Mouse (Mus musculus) G1E (cell line): Measurements from ENCODE around the gene Tbc1d10a. TPM values are rescaled to one million over a fixed set of nuclear protein-coding genes. Genes with fewer than 3 reads are reported as not detected.

ENCODE experiments used
- ATAC-seq: 2 replicates; pipeline ENCODE4 v1.8.0; 2016; ENCODE audit warnings: mild to moderate bottlenecking; ENCODE audit not compliant: insufficient number of reproducible peaks, poor library complexity, low FRiP score, severe bottlenecking; ENCODE audit errors: extremely low read depth
- DNase-seq: peaks from one replicate; pipeline ENCODE4 v3.0.0; 2012; ENCODE audit warnings: low spot score
- H3K27me3 ChIP-seq: 2 replicates; pipeline ENCODE4 v1.6.1; 2012; ENCODE audit warnings: mild to moderate bottlenecking, low read length, inconsistent platforms; ENCODE audit not compliant: insufficient read depth
- H3K36me3 ChIP-seq: replicated peaks from 2 replicates; pipeline ENCODE3; 2012; ENCODE audit warnings: mild to moderate bottlenecking, inconsistent platforms
- H3K4me1 ChIP-seq: 2 replicates; pipeline ENCODE4 v1.6.1; 2012; ENCODE audit warnings: low read depth, low read length, inconsistent platforms, mixed read lengths; ENCODE audit not compliant: insufficient read depth
- H3K4me3 ChIP-seq: 2 replicates; pipeline ENCODE4 v1.5.1; 2012; ENCODE audit warnings: low read depth, mild to moderate bottlenecking, inconsistent platforms, low read length, moderate library complexity, mixed read lengths
- H3K9me3 ChIP-seq: replicated peaks from 2 replicates; pipeline ENCODE4 v1.6.1; 2012; ENCODE audit warnings: inconsistent platforms
- CTCF ChIP-seq: IDR thresholded peaks from 2 replicates; pipeline ENCODE4 v1.5.1; 2012; ENCODE audit warnings: low read depth, low read length, inconsistent platforms, mixed read lengths
- GATA1 ChIP-seq: IDR thresholded peaks from 2 replicates; pipeline ENCODE4 v1.6.1; 2012; ENCODE audit warnings: borderline replicate concordance, low read length, inconsistent platforms, mixed read lengths
- GATA2 ChIP-seq: IDR thresholded peaks from 2 replicates; pipeline ENCODE4 v1.6.1; 2012; ENCODE audit warnings: low read depth, low read length, inconsistent platforms, borderline replicate concordance
- POLR2AphosphoS5 ChIP-seq: IDR thresholded peaks from 2 replicates; pipeline ENCODE4 v1.6.1; 2012; ENCODE audit warnings: low read depth, low read length, inconsistent platforms; ENCODE audit not compliant: insufficient replicate concordance
- TAL1 ChIP-seq: conservative IDR thresholded peaks from 2 replicates; pipeline ENCODE4 v1.6.1; 2012; ENCODE audit warnings: low read depth, low read length, inconsistent platforms, mixed read lengths
- polyA plus RNA-seq: library from polyadenylated mRNA; stranded (reverse); fragments of >175 nt; gene quantifications from 2 replicates; pipeline ENCODE4 v1.2.3, GENCODE M21; 2012
- total RNA-seq, 2 experiments: library from RNA; stranded (forward) in 1 of 2; stranded (reverse) in 1 of 2; fragments of 200-1000 nt in 1 of 2; fragments of >200 nt in 1 of 2; fragmentation: Nextera tagmentation in 1 of 2; gene quantifications; 2 replicates each; pipeline ENCODE4 v1.2.3; 2014 to 2017

Tbc1d10a gene
- total and polyA plus RNA-seq, 3 experiments = 5.0 to 24.1 (median 20.8) TPM

DNA sequence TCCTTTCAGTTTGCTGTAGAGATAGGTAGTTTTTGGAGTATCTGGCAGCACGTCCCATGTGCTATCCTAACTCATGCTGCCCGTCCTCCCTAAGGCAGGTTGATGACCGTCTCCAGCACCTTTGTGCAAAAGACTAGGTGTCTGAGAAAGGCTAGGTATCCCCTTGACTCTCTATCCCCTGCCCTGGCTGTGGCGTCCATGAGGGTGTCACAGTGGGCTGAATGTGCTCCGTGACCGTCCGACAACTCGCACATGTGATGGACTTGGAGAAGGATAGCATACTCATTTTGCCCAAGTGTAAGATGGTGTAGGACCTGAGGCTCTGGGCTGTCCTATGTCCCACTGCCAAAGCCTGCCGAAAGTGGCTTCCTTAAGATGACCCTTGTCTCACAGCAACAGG lies 21.1 kb downstream of the Tbc1d10a start:
- TF ChIP-seq CTCF (no peak), GATA1 (no peak), TAL1 (no peak), GATA2 (no peak), POLR2AphosphoS5 (no peak)
- H3K36me3 ChIP-seq = peaks cover 81% of the 10 kb centered on the region

DNA sequence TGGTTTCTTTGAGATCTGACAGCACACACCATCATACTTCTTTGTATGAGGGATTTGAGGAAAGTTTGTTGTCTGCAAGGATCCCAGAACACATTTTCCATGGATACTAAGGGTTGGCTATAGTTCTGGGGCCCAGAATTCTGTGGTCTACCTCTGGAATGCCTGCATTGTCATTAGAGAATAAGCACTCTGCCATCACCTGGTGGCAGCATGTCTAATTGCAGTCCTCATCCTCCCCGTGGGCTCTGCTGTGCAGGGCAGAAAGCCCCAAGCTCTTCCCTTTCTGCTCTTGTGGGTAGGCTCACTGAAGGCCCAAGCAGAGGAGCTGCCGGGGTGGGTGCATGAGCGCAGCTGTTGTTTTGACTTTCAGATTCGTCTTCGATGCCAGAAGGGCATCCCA lies 23.0 kb downstream of the Tbc1d10a start:
- H3K36me3 ChIP-seq = peaks cover 100% of the 10 kb centered on the region
- ATAC-seq = no peak
- no peak for TF ChIP-seq GATA1
- TF ChIP-seq TAL1 = no peak
- no peak for TF ChIP-seq GATA2
- no peak for TF ChIP-seq CTCF
- TF ChIP-seq POLR2AphosphoS5 = no peak

More for the DNA sequence above, 21.1 kb downstream of the Tbc1d10a start:
- Histone ChIP-seq H3K4me1 (peaks cover 39% of the 10 kb centered on the region), H3K9me3 (no peaks in the 10 kb centered on the region), H3K27me3 (no peaks in the 10 kb centered on the region), H3K4me3 (no peak overlapping the region)
- DNase-seq (no peak), ATAC-seq (no peak)

DNA sequence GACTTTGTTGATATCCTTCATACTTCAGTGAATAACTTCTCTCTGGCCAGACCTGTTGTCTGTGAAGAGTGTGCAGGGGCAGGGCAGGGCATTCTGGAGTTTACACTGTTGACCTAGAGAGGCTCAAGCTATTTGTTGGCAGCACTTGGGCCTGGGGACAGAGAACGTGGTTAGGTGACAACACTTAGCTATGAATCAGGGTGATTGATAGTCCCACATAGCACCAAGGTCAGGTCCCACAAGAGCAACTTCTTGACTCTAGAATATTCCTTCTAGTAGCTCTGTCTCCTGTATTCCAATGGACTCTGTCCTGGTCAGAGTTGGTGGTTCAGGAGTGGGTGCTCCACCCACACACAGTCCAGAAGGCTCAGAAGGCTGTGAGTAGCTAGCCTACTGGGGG lies 24.2 kb downstream of the Tbc1d10a start:
- H3K36me3 ChIP-seq = peaks cover 100% of the 10 kb centered on the region
- ATAC-seq = no peak

More for the DNA sequence above, 23.0 kb downstream of the Tbc1d10a start:
- Histone ChIP-seq H3K4me3 (no peak overlapping the region), H3K27me3 (no peaks in the 10 kb centered on the region), H3K4me1 (peaks cover 24% of the 10 kb centered on the region), H3K9me3 (no peaks in the 10 kb centered on the region)
- DNase-seq = no peak

DNA sequence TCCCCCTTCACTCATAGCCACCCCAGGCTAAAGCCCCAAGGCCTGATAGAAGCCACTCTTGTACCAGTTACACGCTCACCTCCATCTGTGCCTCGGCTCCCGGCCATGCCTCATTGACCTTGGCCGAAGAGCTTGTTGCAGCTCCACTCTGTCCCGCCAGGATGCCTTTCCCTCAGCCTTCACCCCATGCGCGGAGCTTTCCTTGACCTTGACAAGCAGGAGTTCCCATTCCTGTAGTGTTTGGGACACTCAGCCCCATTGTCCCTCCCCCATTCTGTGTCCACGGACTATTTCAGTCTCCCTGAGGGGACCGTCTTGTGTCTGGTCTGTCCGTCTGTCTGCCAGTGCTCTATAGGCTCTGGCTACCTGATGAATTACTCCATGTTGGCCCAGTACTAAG lies 26.5 kb downstream of the Tbc1d10a start:
- no peaks in the 10 kb centered on the region for H3K9me3 ChIP-seq
- H3K27me3 ChIP-seq = no peaks in the 10 kb centered on the region
- DNase-seq (no peak), ATAC-seq (no peak)
- H3K4me1 ChIP-seq = peaks cover 18% of the 10 kb centered on the region
- no peak overlapping the region for H3K4me3 ChIP-seq
- peaks cover 87% of the 10 kb centered on the region for H3K36me3 ChIP-seq
- TF ChIP-seq GATA2 = no peak
- no peak for TF ChIP-seq POLR2AphosphoS5
- TF ChIP-seq GATA1 = no peak

More for the DNA sequence above, 24.2 kb downstream of the Tbc1d10a start:
- Histone ChIP-seq H3K9me3 (no peaks in the 10 kb centered on the region), H3K27me3 (no peaks in the 10 kb centered on the region), H3K4me1 (peaks cover 15% of the 10 kb centered on the region), H3K4me3 (no peak overlapping the region)
- DNase-seq = no peak
- TF ChIP-seq POLR2AphosphoS5 (no peak), CTCF (no peak), TAL1 (no peak), GATA1 (no peak), GATA2 (no peak)

DNA sequence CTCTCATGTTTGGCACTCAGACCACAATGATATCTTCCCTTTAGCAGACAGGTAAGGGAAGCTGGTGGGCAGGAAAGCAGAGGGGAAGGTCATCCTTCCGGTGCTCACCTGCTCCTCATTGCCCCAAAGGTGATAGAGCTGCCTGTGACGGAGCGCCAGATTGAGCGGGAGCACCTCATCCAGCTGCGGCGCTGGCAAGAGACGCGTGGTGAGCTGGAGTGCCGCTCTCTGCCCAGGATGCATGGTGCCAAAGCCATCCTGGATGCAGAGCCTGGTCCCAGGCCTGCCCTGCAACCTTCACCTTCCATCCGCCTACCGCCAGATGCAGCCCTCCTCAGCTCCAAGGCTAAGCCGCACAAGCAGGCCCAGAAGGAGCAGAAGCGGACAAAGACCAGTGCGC lies 28.0 kb downstream of the Tbc1d10a start:
- no peak for TF ChIP-seq GATA1
- no peak for TF ChIP-seq TAL1
- TF ChIP-seq POLR2AphosphoS5 = no peak
- no peak for TF ChIP-seq CTCF
- no peak for TF ChIP-seq GATA2
- DNase-seq (no peak), ATAC-seq (no peak)
- Histone ChIP-seq H3K4me3 (no peak overlapping the region), H3K27me3 (peaks cover 2% of the 10 kb centered on the region; the same call in 1 of the 2 replicates), H3K9me3 (no peaks in the 10 kb centered on the region), H3K36me3 (peaks cover 73% of the 10 kb centered on the region), H3K4me1 (peaks cover 32% of the 10 kb centered on the region)

DNA sequence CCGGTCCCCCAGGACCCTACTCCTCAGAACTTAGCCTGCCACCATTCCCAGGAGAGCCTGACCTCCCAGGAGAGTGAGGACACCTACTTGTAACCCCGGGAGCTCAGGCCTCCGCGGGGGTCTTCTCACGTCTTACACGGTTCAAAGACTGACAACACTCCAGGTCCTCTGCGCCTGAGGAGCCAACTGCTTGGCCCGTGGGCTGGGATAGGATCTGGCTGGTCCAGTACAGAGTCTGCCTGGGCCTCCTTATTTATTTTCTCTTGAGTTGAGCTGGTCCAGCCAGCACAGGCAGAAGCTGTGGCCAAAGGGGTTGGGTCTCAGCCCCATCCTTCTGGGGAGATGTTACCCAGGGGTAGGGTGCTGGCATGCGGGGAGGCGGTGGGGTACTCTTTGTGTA lies 28.5 kb downstream of the Tbc1d10a start:
- TF ChIP-seq CTCF = no peak
- TF ChIP-seq POLR2AphosphoS5 = no peak
- no peak for TF ChIP-seq GATA2
- TF ChIP-seq TAL1 = no peak
- TF ChIP-seq GATA1 = no peak
- no peaks in the 10 kb centered on the region for H3K9me3 ChIP-seq
- no peak for DNase-seq
- H3K4me1 ChIP-seq = peaks cover 37% of the 10 kb centered on the region
- ATAC-seq = no peak
- no peak overlapping the region for H3K4me3 ChIP-seq
- peaks cover 69% of the 10 kb centered on the region for H3K36me3 ChIP-seq
- peaks cover 2% of the 10 kb centered on the region; the same call in 1 of the 2 replicates for H3K27me3 ChIP-seq
